Mouse (Mus musculus) myocyte (in vitro differentiated cells): ENCODE data around the gene Mat2a. TPM values are rescaled to one million over a fixed set of nuclear protein-coding genes. Genes with fewer than 3 reads are reported as not detected.

Experiments
- H3K27me3 ChIP-seq: one replicate; pipeline ENCODE4 v1.6.1; 2011; ENCODE audit not compliant: control insufficient read depth, insufficient read depth, insufficient read length
- H3K36me3 ChIP-seq: one replicate; pipeline ENCODE4 v1.6.1; 2011; ENCODE audit not compliant: control insufficient read depth, insufficient read depth
- H3K4me2 ChIP-seq: one replicate; pipeline ENCODE4 v1.6.1; 2011; ENCODE audit warnings: low read depth, control low read depth
- H3K4me3 ChIP-seq: one replicate; pipeline ENCODE4 v1.5.1; 2011; ENCODE audit warnings: mild to moderate bottlenecking, control low read depth, moderate library complexity
- H3K79me2 ChIP-seq: one replicate; pipeline ENCODE4 v1.6.1; 2011; ENCODE audit not compliant: control insufficient read depth, insufficient read depth
- H3ac ChIP-seq: one replicate; pipeline ENCODE4 v1.6.1; 2011; ENCODE audit not compliant: control insufficient read depth, insufficient read length
- E2F4 ChIP-seq: IDR thresholded peaks from one replicate; pipeline ENCODE4 v1.6.1; 2011; ENCODE audit warnings: mild to moderate bottlenecking, control low read depth, moderate library complexity; ENCODE audit not compliant: insufficient read depth
- MAX ChIP-seq: IDR thresholded peaks from one replicate; pipeline ENCODE4 v1.6.1; 2011; ENCODE audit warnings: low read depth, mild to moderate bottlenecking, control low read depth
- MYOD1 ChIP-seq, 3 experiments: IDR thresholded peaks; one replicate each; pipeline ENCODE4 v1.6.1; 2011; ENCODE audit warnings: control low read depth in 2 of 3, low read depth in 2 of 3, mild to moderate bottlenecking in 2 of 3, moderate library complexity in 1 of 3; ENCODE audit not compliant: insufficient read length in 2 of 3, control insufficient read depth in 1 of 3
- MYOG ChIP-seq, 3 experiments: IDR thresholded peaks; one replicate each; pipeline ENCODE4 v1.6.1; 2011; ENCODE audit warnings: control low read depth in 2 of 3, low read depth in 2 of 3, mild to moderate bottlenecking in 2 of 3; ENCODE audit not compliant: insufficient read length in 2 of 3, control insufficient read depth in 1 of 3, insufficient read depth in 1 of 3
- POLR2A ChIP-seq: IDR thresholded peaks from one replicate; pipeline ENCODE4 v1.6.1; 2011; ENCODE audit warnings: low read depth, mild to moderate bottlenecking, control low read depth, moderate library complexity; ENCODE audit not compliant: insufficient read length
- POLR2AphosphoS2 ChIP-seq: IDR thresholded peaks from one replicate; pipeline ENCODE4 v1.6.1; 2011; ENCODE audit warnings: low read depth, control low read depth; ENCODE audit not compliant: insufficient read length
- REST ChIP-seq: IDR thresholded peaks from one replicate; pipeline ENCODE4 v1.6.1; 2011; ENCODE audit warnings: mild to moderate bottlenecking, control low read depth, moderate library complexity; ENCODE audit not compliant: insufficient read depth, insufficient read length
- SRF ChIP-seq: IDR thresholded peaks from one replicate; pipeline ENCODE4 v1.6.1; 2011; ENCODE audit warnings: low read depth; ENCODE audit not compliant: control insufficient read depth, insufficient read length
- TCF3 ChIP-seq: IDR thresholded peaks from one replicate; pipeline ENCODE4 v1.6.1; 2011; ENCODE audit warnings: low read depth, control low read depth; ENCODE audit not compliant: insufficient read length
- USF1 ChIP-seq: IDR thresholded peaks from one replicate; pipeline ENCODE4 v1.6.1; 2011; ENCODE audit warnings: low read depth, mild to moderate bottlenecking, control low read depth, moderate library complexity
- polyA plus RNA-seq: library from polyadenylated mRNA; unstranded; fragments of >200 nt; fragmentation: generic; extraction: Trizol; gene quantifications from one replicate; pipeline ENCODE4 v1.2.1, GENCODE M21; 2012; ENCODE audit warnings: missing spikeins

Gene Mat2a
- polyA plus RNA-seq, 1 experiment, result 142 TPM

- peak overlapping the region; percentile 81 for H3K4me2 ChIP-seq
- H3K36me3 ChIP-seq, result peaks cover 50% of the 10 kb centered on the region
- H3K4me3 ChIP-seq, result peak overlapping the region; percentile 77
- peak overlapping the region; percentile 96 for H3ac ChIP-seq
- H3K27me3 ChIP-seq, result no peaks in the 10 kb centered on the region
- no peak for TF ChIP-seq POLR2A
- H3K79me2 ChIP-seq, result peaks cover 40% of the 10 kb centered on the region
Measured at GRCm38 (mm10) chr6:72438226-72438625, 1.1 kb downstream of the Mat2a start.

- no peak for TF ChIP-seq SRF
- peak; percentile 26 for TF ChIP-seq POLR2AphosphoS2
- H3K27me3 ChIP-seq, result no peaks in the 10 kb centered on the region
- no peak overlapping the region for H3K4me3 ChIP-seq
- peaks cover 61% of the 10 kb centered on the region for H3K36me3 ChIP-seq
- H3K79me2 ChIP-seq, result peaks cover 23% of the 10 kb centered on the region
- no peak overlapping the region for H3ac ChIP-seq
- H3K4me2 ChIP-seq, result no peak overlapping the region
Measured at GRCm38 (mm10) chr6:72432153-72432552, 7.2 kb downstream of the Mat2a start.

- Histone ChIP-seq H3ac (no peak overlapping the region), H3K36me3 (peaks cover 53% of the 10 kb centered on the region), H3K4me3 (no peak overlapping the region), H3K27me3 (no peaks in the 10 kb centered on the region), H3K79me2 (peaks cover 14% of the 10 kb centered on the region), H3K4me2 (no peak overlapping the region)
- TF ChIP-seq POLR2AphosphoS2, result peak; percentile 75
- TF ChIP-seq E2F4, result no peak
Measured at GRCm38 (mm10) chr6:72430989-72431921, 8.1 kb downstream of the Mat2a start.

GRCm38 (mm10) chr6:72429061-72429842 lies 10.1 kb downstream of the Mat2a start:
- peaks cover 44% of the 10 kb centered on the region for H3K36me3 ChIP-seq
- H3K4me2 ChIP-seq, result no peak overlapping the region
- H3K27me3 ChIP-seq, result no peaks in the 10 kb centered on the region
- H3K4me3 ChIP-seq, result no peak overlapping the region
- TF ChIP-seq MYOG (IDR thresholded peaks at IDR 0.05; ENCODE audit: control insufficient read depth in 1 of 3, insufficient read depth in 1 of 3, insufficient read length in 2 of 3, low read depth in 2 of 3) (no peak), POLR2AphosphoS2 (peak; percentile 93)
- H3K79me2 ChIP-seq, result no peaks in the 10 kb centered on the region
- H3ac ChIP-seq, result no peak overlapping the region

- H3K4me3 ChIP-seq, result no peak overlapping the region
- H3K79me2 ChIP-seq, result no peaks in the 10 kb centered on the region
- no peak for TF ChIP-seq MYOD1 (IDR thresholded peaks at IDR 0.05; ENCODE audit: control insufficient read depth in 1 of 3, insufficient read length in 2 of 3, low read depth in 2 of 3)
- no peak for TF ChIP-seq POLR2AphosphoS2
- TF ChIP-seq MYOG (IDR thresholded peaks at IDR 0.05; ENCODE audit: control insufficient read depth in 1 of 3, insufficient read depth in 1 of 3, insufficient read length in 2 of 3, low read depth in 2 of 3), result no peak
- no peak for TF ChIP-seq REST
- TF ChIP-seq E2F4, result no peak
- no peak for TF ChIP-seq TCF3
- TF ChIP-seq MAX, result no peak
- no peak for TF ChIP-seq USF1
- H3K27me3 ChIP-seq, result no peaks in the 10 kb centered on the region
- H3K36me3 ChIP-seq, result peaks cover 44% of the 10 kb centered on the region
- H3ac ChIP-seq, result no peak overlapping the region
- no peak overlapping the region for H3K4me2 ChIP-seq
Measured at GRCm38 (mm10) chr6:72428036-72428435, 11.3 kb downstream of the Mat2a start.

GRCm38 (mm10) chr6:72425646-72426045 lies 13.7 kb downstream of the Mat2a start:
- no peak overlapping the region for H3ac ChIP-seq
- no peak overlapping the region for H3K4me3 ChIP-seq
- H3K27me3 ChIP-seq, result no peaks in the 10 kb centered on the region
- peaks cover 35% of the 10 kb centered on the region for H3K36me3 ChIP-seq
- H3K4me2 ChIP-seq, result no peak overlapping the region
- TF ChIP-seq MYOG (IDR thresholded peaks at IDR 0.05; ENCODE audit: control insufficient read depth in 1 of 3, insufficient read depth in 1 of 3, insufficient read length in 2 of 3, low read depth in 2 of 3) (no peak), MYOD1 (IDR thresholded peaks at IDR 0.05; ENCODE audit: control insufficient read depth in 1 of 3, insufficient read length in 2 of 3, low read depth in 2 of 3) (no peak), E2F4 (no peak), REST (no peak), TCF3 (no peak), POLR2AphosphoS2 (no peak)
- H3K79me2 ChIP-seq, result no peaks in the 10 kb centered on the region
